Mouse (Mus musculus): ENCODE measurements around the gene Slc26a5. TPM values are rescaled to one million over a fixed set of nuclear protein-coding genes. Genes with fewer than 3 reads are reported as not detected.

Gene Slc26a5
- polyA plus RNA-seq (2016; fragmentation: Nextera tagmentation; extraction: Ambion mirVana), result not detected in 2 replicates

DNA sequence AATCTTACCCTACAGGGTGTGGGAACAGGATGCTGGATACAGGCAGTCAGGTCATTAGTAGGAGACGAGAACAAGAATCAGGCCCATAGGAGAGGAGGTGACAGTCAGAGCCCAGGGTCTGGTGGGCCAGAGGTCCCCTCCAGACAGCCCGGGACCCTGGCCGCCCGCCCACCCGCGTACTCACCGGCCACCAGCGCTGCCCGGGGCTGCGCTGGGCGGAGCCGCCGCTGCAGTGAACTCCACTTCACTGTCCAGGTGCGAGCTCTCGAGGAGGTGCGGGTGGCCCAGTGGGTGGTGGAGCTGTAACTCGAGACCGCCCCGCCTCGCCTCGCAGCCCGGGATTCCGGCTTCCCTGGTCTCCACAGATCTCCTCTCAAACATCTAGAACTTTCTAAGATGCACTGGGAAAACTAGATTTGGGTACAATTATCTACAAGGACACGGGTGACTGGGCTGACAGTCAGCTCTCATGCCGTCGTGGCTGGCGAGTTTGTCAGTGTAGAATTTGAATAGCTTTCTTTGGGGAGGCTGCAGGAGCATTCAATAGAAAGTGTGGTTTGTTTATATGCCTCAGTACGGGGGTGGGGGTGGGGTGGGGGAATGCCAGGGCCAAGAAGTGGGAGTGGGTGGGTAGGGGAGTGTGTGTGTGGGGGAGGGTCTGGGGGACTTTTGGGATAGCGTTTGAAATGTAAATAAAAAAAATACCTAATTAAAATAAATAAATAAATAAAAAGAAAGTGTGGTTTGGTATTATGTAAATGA lies at the start of gene Slc26a5:
Gene Slc26a5, minus strand, starts transcription at position 259 of the 762 bp plus-strand sequence.
- peak within 1 kb of the TSS; percentile 65 for H3K4me2 ChIP-seq
- peaks cover 23% of the 10 kb centered on the region for H3K27me3 ChIP-seq (replicated peaks)
- ATAC-seq (ENCODE audit: insufficient number of reproducible peaks, low FRiP score), result no peak
- 0 out of 2 replicates have a peak, but pooled peaks cover 7% of the 10 kb centered on the region for H3K4me1 ChIP-seq (replicated peaks)
- peak within 1 kb of the TSS; percentile 32 for H3K4me3 ChIP-seq
- no peak within 1 kb of the TSS for H3K9ac ChIP-seq
- WGBS, result 1% methylated on average over 29 of the region's 29 CpGs
- no peaks in the 10 kb centered on the region for H3K36me3 ChIP-seq
- no peak within 1 kb of the TSS for H3K27ac ChIP-seq (ENCODE audit: poor library complexity, severe bottlenecking)
- H3K9me3 ChIP-seq (replicated peaks), result no peaks in the 10 kb centered on the region

DNA sequence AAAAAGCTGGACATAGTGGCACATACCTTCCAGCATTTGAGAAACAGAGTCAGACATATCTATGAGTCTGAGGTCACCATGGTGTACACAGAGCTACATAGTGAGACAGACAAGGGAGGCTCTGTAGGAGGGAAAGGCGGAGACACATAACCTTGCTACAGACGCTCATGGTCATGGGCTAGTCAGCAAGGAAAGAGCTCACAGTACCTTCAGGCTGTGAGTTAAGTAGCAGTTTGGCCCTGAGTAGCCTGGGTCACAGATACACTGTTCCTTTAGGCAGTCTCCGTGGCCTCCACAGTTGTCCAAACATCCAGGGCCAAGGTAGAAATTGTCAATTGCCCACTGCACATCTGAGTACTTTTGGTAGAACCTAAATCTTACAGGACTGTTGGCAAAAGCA lies 49.4 kb upstream of the Slc26a5 start:
- Histone ChIP-seq H3K36me3 (no peaks in the 10 kb centered on the region), H3K9me3 (replicated peaks) (no peaks in the 10 kb centered on the region), H3K4me3 (no peak overlapping the region), H3K4me1 (replicated peaks) (no peaks in the 10 kb centered on the region), H3K9ac (no peak overlapping the region), H3K27ac (ENCODE audit: poor library complexity, severe bottlenecking) (no peak overlapping the region), H3K27me3 (replicated peaks) (no peaks in the 10 kb centered on the region), H3K4me2 (no peak overlapping the region)
- 75% methylated on average over 3 of the region's 3 CpGs for WGBS
- ATAC-seq (ENCODE audit: insufficient number of reproducible peaks, low FRiP score), result no peak

- no peak overlapping the region for H3K27ac ChIP-seq (ENCODE audit: poor library complexity, severe bottlenecking)
- H3K36me3 ChIP-seq, result no peaks in the 10 kb centered on the region
- no peak overlapping the region for H3K4me3 ChIP-seq
- H3K9ac ChIP-seq, result no peak overlapping the region
- ATAC-seq (ENCODE audit: insufficient number of reproducible peaks, low FRiP score), result no peak
- H3K9me3 ChIP-seq (replicated peaks), result no peaks in the 10 kb centered on the region
- no peak overlapping the region for H3K4me2 ChIP-seq
- 85% methylated on average over 23 of the region's 23 CpGs for WGBS
- no peaks in the 10 kb centered on the region for H3K27me3 ChIP-seq (replicated peaks)
- no peaks in the 10 kb centered on the region for H3K4me1 ChIP-seq (replicated peaks)
These were observed 47.6 kb upstream of the Slc26a5 start for GRCm38 (mm10) chr5:21912835-21913530.

- Histone ChIP-seq H3K4me3 (no peak overlapping the region), H3K27ac (ENCODE audit: poor library complexity, severe bottlenecking) (no peak overlapping the region), H3K27me3 (replicated peaks) (no peaks in the 10 kb centered on the region), H3K9ac (no peak overlapping the region), H3K4me1 (replicated peaks) (no peaks in the 10 kb centered on the region), H3K9me3 (replicated peaks) (no peaks in the 10 kb centered on the region), H3K36me3 (no peaks in the 10 kb centered on the region), H3K4me2 (no peak overlapping the region)
- ATAC-seq (ENCODE audit: insufficient number of reproducible peaks, low FRiP score), result no peak
- 89% methylated on average over 12 of the region's 12 CpGs for WGBS
These were observed 45.3 kb upstream of the Slc26a5 start for GRCm38 (mm10) chr5:21910726-21911125.

GRCm38 (mm10) chr5:21909713-21910112 lies 44.3 kb upstream of the Slc26a5 start:
- no peaks in the 10 kb centered on the region for H3K9me3 ChIP-seq (replicated peaks)
- H3K4me2 ChIP-seq, result no peak overlapping the region
- WGBS, result 92% methylated on average over 3 of the region's 3 CpGs
- H3K36me3 ChIP-seq, result no peaks in the 10 kb centered on the region
- no peak overlapping the region for H3K4me3 ChIP-seq
- no peak for ATAC-seq (ENCODE audit: insufficient number of reproducible peaks, low FRiP score)
- no peaks in the 10 kb centered on the region for H3K4me1 ChIP-seq (replicated peaks)
- H3K9ac ChIP-seq, result no peak overlapping the region
- no peaks in the 10 kb centered on the region for H3K27me3 ChIP-seq (replicated peaks)
- H3K27ac ChIP-seq (ENCODE audit: poor library complexity, severe bottlenecking), result no peak overlapping the region

GRCm38 (mm10) chr5:21901411-21901810 lies 36.0 kb upstream of the Slc26a5 start:
- H3K4me1 ChIP-seq (replicated peaks), result peaks cover 13% of the 10 kb centered on the region
- H3K9ac ChIP-seq, result no peak overlapping the region
- ATAC-seq (ENCODE audit: insufficient number of reproducible peaks, low FRiP score), result no peak
- no peaks in the 10 kb centered on the region for H3K9me3 ChIP-seq (replicated peaks)
- 63% methylated on average over 12 of the region's 12 CpGs for WGBS
- H3K27ac ChIP-seq (ENCODE audit: poor library complexity, severe bottlenecking), result no peak overlapping the region
- no peaks in the 10 kb centered on the region for H3K27me3 ChIP-seq (replicated peaks)
- no peak overlapping the region for H3K4me2 ChIP-seq
- H3K36me3 ChIP-seq, result no peaks in the 10 kb centered on the region
- H3K4me3 ChIP-seq, result no peak overlapping the region

DNA sequence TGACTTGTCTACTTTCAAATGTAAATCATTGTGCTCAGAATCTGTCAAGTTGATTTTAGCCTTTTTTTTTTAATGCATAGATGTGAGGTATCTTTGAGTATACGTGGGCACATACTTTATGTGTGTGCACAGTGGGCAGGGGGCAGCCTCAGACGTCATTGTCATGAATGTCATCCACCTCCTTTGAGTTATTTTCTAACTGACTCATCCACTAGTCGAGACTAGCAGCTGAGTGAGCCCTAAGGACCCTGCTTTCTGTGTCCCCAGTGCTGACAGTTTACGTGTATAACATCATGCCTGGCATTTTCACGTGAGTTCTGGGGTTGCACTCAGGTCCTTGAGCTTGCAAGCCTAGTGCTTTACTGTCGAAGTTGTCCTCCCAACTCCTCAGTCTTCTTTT lies 35.5 kb upstream of the Slc26a5 start:
- Histone ChIP-seq H3K9me3 (replicated peaks) (no peaks in the 10 kb centered on the region), H3K27ac (ENCODE audit: poor library complexity, severe bottlenecking) (no peak overlapping the region), H3K4me3 (no peak overlapping the region), H3K27me3 (replicated peaks) (no peaks in the 10 kb centered on the region), H3K36me3 (no peaks in the 10 kb centered on the region), H3K9ac (no peak overlapping the region), H3K4me2 (no peak overlapping the region), H3K4me1 (replicated peaks) (peaks cover 19% of the 10 kb centered on the region)
- 53% methylated on average over 6 of the region's 6 CpGs for WGBS
- ATAC-seq (ENCODE audit: insufficient number of reproducible peaks, low FRiP score), result no peak

GRCm38 (mm10) chr5:21898875-21899274 lies 33.5 kb upstream of the Slc26a5 start:
- no peak overlapping the region for H3K4me3 ChIP-seq
- peaks cover 20% of the 10 kb centered on the region for H3K4me1 ChIP-seq (replicated peaks)
- WGBS, result 82% methylated on average over 6 of the region's 6 CpGs
- no peak overlapping the region for H3K27ac ChIP-seq (ENCODE audit: poor library complexity, severe bottlenecking)
- H3K36me3 ChIP-seq, result no peaks in the 10 kb centered on the region
- H3K27me3 ChIP-seq (replicated peaks), result no peaks in the 10 kb centered on the region
- ATAC-seq (ENCODE audit: insufficient number of reproducible peaks, low FRiP score), result no peak
- no peak overlapping the region for H3K4me2 ChIP-seq
- no peak overlapping the region for H3K9ac ChIP-seq
- H3K9me3 ChIP-seq (replicated peaks), result no peaks in the 10 kb centered on the region

GRCm38 (mm10) chr5:21896586-21896985 lies 31.2 kb upstream of the Slc26a5 start:
- Histone ChIP-seq H3K4me1 (replicated peaks) (peaks cover 19% of the 10 kb centered on the region), H3K4me3 (no peak overlapping the region), H3K36me3 (no peaks in the 10 kb centered on the region), H3K9me3 (replicated peaks) (no peaks in the 10 kb centered on the region), H3K4me2 (peak overlapping the region; percentile 53), H3K9ac (no peak overlapping the region), H3K27me3 (replicated peaks) (no peaks in the 10 kb centered on the region), H3K27ac (ENCODE audit: poor library complexity, severe bottlenecking) (no peak overlapping the region)
- 0 out of 2 replicates have a peak, but pooled peaks have one; percentile 42 for ATAC-seq (ENCODE audit: insufficient number of reproducible peaks, low FRiP score)
- 42% methylated on average over 14 of the region's 14 CpGs for WGBS

GRCm38 (mm10) chr5:21894168-21894567 lies 28.8 kb upstream of the Slc26a5 start:
- Histone ChIP-seq H3K27me3 (replicated peaks) (no peaks in the 10 kb centered on the region), H3K9ac (no peak overlapping the region), H3K4me1 (replicated peaks) (peaks cover 9% of the 10 kb centered on the region), H3K4me2 (no peak overlapping the region), H3K27ac (ENCODE audit: poor library complexity, severe bottlenecking) (no peak overlapping the region), H3K4me3 (no peak overlapping the region), H3K36me3 (no peaks in the 10 kb centered on the region), H3K9me3 (replicated peaks) (no peaks in the 10 kb centered on the region)
- 84% methylated on average over 3 of the region's 3 CpGs for WGBS
- no peak for ATAC-seq (ENCODE audit: insufficient number of reproducible peaks, low FRiP score)

DNA sequence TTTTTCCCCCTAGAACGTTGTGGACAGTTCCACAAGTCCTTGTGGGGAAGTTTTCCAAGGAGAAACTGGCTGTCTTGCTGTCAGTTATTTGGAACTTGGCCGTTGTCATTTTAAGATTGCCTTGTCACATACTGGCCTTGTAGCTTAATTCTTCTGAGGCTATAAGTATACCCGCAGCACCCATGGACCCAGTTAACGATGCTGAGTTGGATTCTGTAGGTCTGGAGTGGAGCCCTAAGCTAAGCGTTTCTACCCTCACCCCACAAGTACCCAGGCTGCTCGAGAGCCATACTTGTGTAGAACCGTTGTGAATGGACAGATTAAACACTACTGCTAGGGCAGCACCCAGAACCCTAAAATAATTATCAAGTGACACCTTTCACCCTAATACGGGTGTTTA lies 1.3 kb upstream of the Slc26a5 start:
- no peak overlapping the region for H3K4me2 ChIP-seq
- 0 out of 2 replicates have a peak, but pooled peaks cover 7% of the 10 kb centered on the region for H3K4me1 ChIP-seq (replicated peaks)
- no peak overlapping the region for H3K27ac ChIP-seq (ENCODE audit: poor library complexity, severe bottlenecking)
- H3K4me3 ChIP-seq, result no peak overlapping the region
- peaks cover 23% of the 10 kb centered on the region for H3K27me3 ChIP-seq (replicated peaks)
- H3K36me3 ChIP-seq, result no peaks in the 10 kb centered on the region
- H3K9ac ChIP-seq, result no peak overlapping the region
- 61% methylated on average over 8 of the region's 8 CpGs for WGBS
- H3K9me3 ChIP-seq (replicated peaks), result no peaks in the 10 kb centered on the region
- ATAC-seq (ENCODE audit: insufficient number of reproducible peaks, low FRiP score), result no peak
